Mouse (Mus musculus) midbrain, postnatal 0 days (tissue): Measurements from ENCODE around the gene Thbs2. TPM values are rescaled to one million over a fixed set of nuclear protein-coding genes. Genes with fewer than 3 reads are reported as not detected.
"Not testable (repeated sequence)": the region's sequence is repeated elsewhere in the genome, so short reads cannot be mapped to it uniquely, and the experiment has no call there.

Experiments
- ATAC-seq: fragments of 200-750 bp; cut with Nextera tagmentation; 2 replicates; pipeline ENCODE4 v1.8.0; 2017; ENCODE audit warnings: moderate number of reproducible peaks, mild to moderate bottlenecking, moderate TSS enrichment, moderate library complexity; ENCODE audit not compliant: low FRiP score
- DNase-seq: peaks from one replicate; pipeline ENCODE4 v3.0.0-alpha.2; 2015; ENCODE audit warnings: low spot score
- H3K27ac ChIP-seq: fragments of 300-500 bp; sonication (generic); 2 replicates; pipeline ENCODE4 v1.5.1; 2014; ENCODE audit warnings: low read depth, mild to moderate bottlenecking, low read length, mixed read lengths
- H3K27me3 ChIP-seq: fragments of 300-500 bp; sonication (generic); 2 replicates; pipeline ENCODE4 v1.6.1; 2014; ENCODE audit warnings: low read length, control low read depth, mixed read lengths; ENCODE audit not compliant: insufficient read depth
- H3K36me3 ChIP-seq: fragments of 300-500 bp; sonication (generic); 2 replicates; pipeline ENCODE4 v1.6.1; 2014; ENCODE audit warnings: low read length, control low read depth, mixed read lengths; ENCODE audit not compliant: insufficient read depth
- H3K4me1 ChIP-seq: fragments of 300-500 bp; sonication (generic); 2 replicates; pipeline ENCODE4 v1.6.1; 2014; ENCODE audit warnings: mild to moderate bottlenecking, control low read depth, antibody characterized with exemption, low read length, mixed read lengths; ENCODE audit not compliant: insufficient read depth
- H3K4me2 ChIP-seq: fragments of 300-500 bp; sonication (generic); 2 replicates; pipeline ENCODE4 v1.6.1; 2014; ENCODE audit warnings: low read depth, mild to moderate bottlenecking, low read length, mixed read lengths; ENCODE audit not compliant: poor library complexity, severe bottlenecking
- H3K4me3 ChIP-seq: fragments of 300-500 bp; sonication (generic); 2 replicates; pipeline ENCODE4 v1.5.1; 2014; ENCODE audit warnings: low read depth, mild to moderate bottlenecking, low read length, moderate library complexity
- H3K9ac ChIP-seq: fragments of 300-500 bp; sonication (generic); replicated peaks from 2 replicates; pipeline ENCODE4 v1.6.1; 2014; ENCODE audit warnings: mild to moderate bottlenecking, low read length, moderate library complexity, mixed read lengths; ENCODE audit not compliant: poor library complexity, severe bottlenecking
- H3K9me3 ChIP-seq: fragments of 300-500 bp; sonication (generic); 2 replicates; pipeline ENCODE4 v1.6.1; 2016; ENCODE audit warnings: low read length, control low read depth
- CTCF ChIP-seq: IDR thresholded peaks from 2 replicates; pipeline ENCODE4 v1.5.1; 2016; ENCODE audit warnings: antibody characterized with exemption, mild to moderate bottlenecking
- WGBS: fragments of 180-500 bp; shearing (Covaris S2); extraction: QIAGEN DNeasy Blood & Tissue Kit; methylation state at CpG from one replicate; pipeline ENCODE4 v1.1.7; 2014; 5-methylcytosine and 5-hydroxymethylcytosine counted together
- polyA plus RNA-seq: library from polyadenylated mRNA; unstranded; fragments of >200 nt; fragmentation: Nextera tagmentation; extraction: Ambion mirVana; gene quantifications from 2 replicates; pipeline ENCODE4 v1.2.1, GENCODE M21; 2015
- total RNA-seq: library from RNA; depleted of rRNA; stranded (reverse); fragments of >200 nt; gene quantifications from 2 replicates; pipeline ENCODE4 v1.2.3, GENCODE M21; 2014; rRNA removed

Thbs2 gene
- total and polyA plus RNA-seq, 2 experiments from 2014 or later: 3.6 to 8.0 TPM

- no peak for ATAC-seq
- H3K27me3 ChIP-seq: no peaks in the 10 kb centered on the region
- WGBS: 86% methylated on average over 12 of the region's 12 CpGs
Measured at GRCm38 (mm10) chr17:14627828-14628338, 66.2 kb downstream of the Thbs2 start.

GRCm38 (mm10) chr17:14624433-14624832, 69.6 kb downstream of the Thbs2 start:
- ATAC-seq (no peak), DNase-seq (no peak)
- Histone ChIP-seq H3K4me3 (no peak overlapping the region), H3K4me2 (no peak overlapping the region), H3K9ac (no peak overlapping the region), H3K27ac (no peak overlapping the region), H3K9me3 (no peaks in the 10 kb centered on the region), H3K27me3 (no peaks in the 10 kb centered on the region), H3K36me3 (no peaks in the 10 kb centered on the region), H3K4me1 (no peaks in the 10 kb centered on the region)
- no peak for TF ChIP-seq CTCF
- WGBS: 48% methylated on average over 8 of the region's 8 CpGs

More at GRCm38 (mm10) chr17:14627828-14628338, 66.2 kb downstream of the Thbs2 start:
- Histone ChIP-seq H3K9me3 (no peaks in the 10 kb centered on the region), H3K27ac (no peak overlapping the region), H3K4me2 (no peak overlapping the region), H3K36me3 (no peaks in the 10 kb centered on the region), H3K4me3 (no peak overlapping the region), H3K4me1 (no peaks in the 10 kb centered on the region), H3K9ac (no peak overlapping the region)
- no peak for TF ChIP-seq CTCF
- no peak for DNase-seq

- not testable (repeated sequence) for H3K27ac ChIP-seq, ATAC-seq, DNase-seq, H3K4me2 ChIP-seq, H3K36me3 ChIP-seq, H3K9me3 ChIP-seq, H3K27me3 ChIP-seq, H3K9ac ChIP-seq, H3K4me1 ChIP-seq, H3K4me3 ChIP-seq
Measured at GRCm38 (mm10) chr17:14621006-14621405, 73.0 kb downstream of the Thbs2 start.

GRCm38 (mm10) chr17:14620037-14620436, 74.0 kb downstream of the Thbs2 start:
- no peak for ATAC-seq
- WGBS: 81% methylated on average over 3 of the region's 3 CpGs

GRCm38 (mm10) chr17:14619038-14619437, 75.0 kb downstream of the Thbs2 start:
- DNase-seq: no peak
- 56% methylated on average over 4 of the region's 4 CpGs for WGBS
- no peak for TF ChIP-seq CTCF

More at GRCm38 (mm10) chr17:14620037-14620436, 74.0 kb downstream of the Thbs2 start:
- no peak for TF ChIP-seq CTCF
- H3K4me1 ChIP-seq: no peaks in the 10 kb centered on the region
- no peak for DNase-seq
- H3K36me3 ChIP-seq: no peaks in the 10 kb centered on the region
- H3K27me3 ChIP-seq: no peaks in the 10 kb centered on the region
- no peak overlapping the region for H3K4me2 ChIP-seq
- H3K9ac ChIP-seq: no peak overlapping the region
- H3K27ac ChIP-seq: no peak overlapping the region
- H3K9me3 ChIP-seq: no peaks in the 10 kb centered on the region
- H3K4me3 ChIP-seq: no peak overlapping the region

More at GRCm38 (mm10) chr17:14619038-14619437, 75.0 kb downstream of the Thbs2 start:
- Histone ChIP-seq H3K4me2 (no peak overlapping the region), H3K9ac (no peak overlapping the region), H3K4me1 (no peaks in the 10 kb centered on the region), H3K27me3 (no peaks in the 10 kb centered on the region), H3K4me3 (no peak overlapping the region), H3K27ac (no peak overlapping the region), H3K36me3 (no peaks in the 10 kb centered on the region), H3K9me3 (no peaks in the 10 kb centered on the region)
- no peak for ATAC-seq

Other genes starting within 250 kb of the Thbs2 start
- 1.0 and 2.8 TPM in 2 replicates for gene Wdr27, start 248.9 kb upstream of the Thbs2 start, total RNA-seq
- gene Wdr27, start 248.9 kb upstream of the Thbs2 start, polyA plus RNA-seq: 10.0 and 14.6 TPM in 2 replicates
- gene 1600012H06Rik, start 248.9 kb upstream of the Thbs2 start, total RNA-seq: 15.3 and 16.5 TPM in 2 replicates
- gene 1600012H06Rik, start 248.9 kb upstream of the Thbs2 start, polyA plus RNA-seq: 20.2 and 21.1 TPM in 2 replicates